Mouse (Mus musculus) heart, postnatal 36 days (tissue): ENCODE results near the gene Zbtb16. TPM values are rescaled to one million over a fixed set of nuclear protein-coding genes. Genes with fewer than 3 reads are reported as not detected.
A peak's percentile ranks its signal among the peaks of the same experiment; 100 is the strongest.

Source experiments
- DNase-seq, 2 experiments: peaks; one replicate each; pipeline ENCODE4 v3.0.0; 2021 to 2022
- intact Hi-C: fragments of 180-260 bp; cut with DNase I; formaldehyde crosslinking; loops from one replicate; pipeline ENCODE4 v1.15.1; 2025
- total RNA-seq, 2 experiments: library from RNA; stranded (reverse); gene quantifications; 2 replicates each; pipeline ENCODE4 v1.2.3; 2021

Zbtb16 gene
- total RNA-seq, 2 experiments from 2014 or later: 118 to 222 TPM

GRCm38 (mm10) chr9:48688859-48689717, 146.9 kb downstream of the Zbtb16 start:
- intact Hi-C loops: no loop called here
- no peak for DNase-seq

- no peak for DNase-seq
- intact Hi-C loops: no loop called here
Measured at GRCm38 (mm10) chr9:48687891-48688290, 148.1 kb downstream of the Zbtb16 start.

GRCm38 (mm10) chr9:48685721-48686120, 150.3 kb downstream of the Zbtb16 start:
- intact Hi-C loops: no loop called here
- DNase-seq: no peak

DNA sequence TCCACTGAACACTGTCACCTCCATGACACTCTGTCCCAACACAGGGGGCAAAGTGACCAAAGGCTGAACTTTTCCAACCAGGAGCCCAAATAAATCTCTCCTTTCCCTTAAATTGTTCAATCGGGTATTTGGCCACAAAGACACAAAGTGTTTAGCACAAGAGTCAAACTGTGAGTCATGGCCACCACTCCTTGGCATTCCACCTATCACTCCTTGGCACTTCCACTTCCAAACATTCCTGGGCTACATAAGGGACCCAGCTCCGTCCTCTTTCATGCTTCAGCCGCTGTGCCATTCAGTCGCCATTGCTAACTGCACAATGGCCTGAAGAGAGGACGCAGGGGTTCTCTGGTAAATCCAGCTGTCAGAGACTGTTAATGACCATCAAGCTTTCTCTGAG, 151.9 kb downstream of the Zbtb16 start:
- DNase-seq: no peak
- intact Hi-C loops: no loop called here

DNA sequence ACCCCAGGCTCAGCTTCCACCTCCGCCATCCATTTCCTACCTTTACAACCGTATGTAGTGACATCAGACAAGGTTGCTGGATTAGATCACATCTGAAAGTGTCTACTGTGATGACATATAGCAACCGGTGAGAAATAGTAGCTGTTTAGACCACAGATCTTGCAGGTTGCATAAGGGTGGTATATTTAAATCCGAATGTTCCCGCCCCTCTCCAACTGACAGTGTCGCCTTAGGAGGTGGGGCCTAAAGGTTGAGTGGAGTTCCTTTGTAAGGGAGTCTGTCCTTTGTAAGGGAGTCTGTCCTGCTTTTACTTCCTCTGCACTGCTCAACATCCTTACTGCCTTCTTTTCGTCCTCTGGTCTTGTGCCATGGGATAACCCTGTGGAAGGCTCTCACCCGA, 154.8 kb downstream of the Zbtb16 start:
- intact Hi-C loops: no loop called here
- DNase-seq: no peak

DNA sequence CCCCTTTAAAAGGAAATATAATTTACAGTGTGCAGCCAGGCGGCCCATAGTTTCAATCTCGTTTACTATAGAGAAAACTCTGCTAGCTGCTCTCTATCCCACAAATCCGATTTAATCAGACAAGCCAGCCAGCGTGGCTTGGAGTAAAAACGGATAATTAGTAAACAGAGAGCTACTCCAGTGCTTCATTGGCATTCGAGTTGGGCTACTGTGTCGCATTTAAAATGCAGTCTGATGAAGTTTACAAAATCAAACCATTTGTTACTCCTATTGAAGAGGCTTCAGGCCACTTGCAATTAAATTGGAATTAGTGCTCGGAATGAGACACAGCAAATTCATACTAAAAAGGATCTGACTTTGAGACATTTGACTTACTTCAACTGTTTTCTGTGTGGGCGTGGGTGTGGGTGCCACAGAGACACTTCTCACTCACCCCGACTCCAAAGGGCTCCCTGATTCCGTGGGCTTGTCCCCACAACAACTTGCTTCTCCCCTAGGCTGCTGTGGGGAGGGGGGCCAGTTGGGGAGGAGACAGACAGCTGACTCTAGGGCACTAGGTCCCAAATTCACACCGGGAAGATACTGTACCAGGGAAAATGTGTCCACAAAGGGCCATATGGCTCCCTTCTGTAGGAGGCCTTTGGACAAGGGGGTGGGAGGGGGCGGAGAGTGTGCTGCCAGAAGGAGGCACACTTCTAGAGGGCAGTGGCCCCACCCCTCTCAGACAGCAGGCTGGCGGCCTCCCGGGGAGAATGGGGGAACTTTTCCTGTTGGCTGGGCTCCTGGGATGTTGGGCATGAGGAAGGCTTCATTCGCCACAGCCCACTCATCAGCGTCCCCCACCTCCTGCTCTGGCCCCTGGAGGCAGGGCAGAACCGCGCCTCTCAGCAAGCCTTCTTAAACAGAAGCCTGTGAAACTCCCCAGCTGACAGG, 157.3 kb downstream of the Zbtb16 start:
- intact Hi-C loops: no loop called here
- no peak for DNase-seq

DNA sequence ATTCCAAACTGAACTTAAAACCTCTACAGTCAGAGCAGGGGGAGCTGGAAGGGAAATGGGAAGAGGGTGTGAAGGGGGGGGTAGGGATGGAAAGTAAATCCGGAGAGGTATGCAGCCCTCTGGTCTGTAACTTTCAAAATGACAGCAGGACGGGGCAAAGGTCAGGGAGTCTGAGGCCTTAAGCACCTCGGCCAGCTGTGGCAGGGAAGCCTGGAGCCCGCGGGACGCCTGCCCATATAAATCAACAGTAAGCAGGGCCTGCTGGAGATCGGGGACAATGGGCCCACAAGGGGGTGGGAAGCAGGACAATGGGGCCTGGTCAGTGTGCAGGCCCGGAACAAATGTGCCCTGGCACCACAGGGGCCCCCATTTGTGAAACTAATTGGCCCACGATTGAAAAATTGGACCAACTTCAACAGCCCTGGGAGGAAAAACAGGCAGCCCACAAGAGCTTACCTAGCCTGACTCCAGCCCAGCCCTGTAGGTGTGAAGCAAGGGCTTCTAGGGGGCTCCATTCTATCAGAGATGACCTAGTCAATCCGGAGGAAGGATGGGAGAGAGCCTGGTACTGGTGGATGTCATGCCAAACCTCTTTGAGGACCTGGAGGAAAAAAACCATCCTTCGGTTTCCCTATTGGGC, 160.8 kb downstream of the Zbtb16 start:
- DNase-seq: peak in 1 of 2 experiments; percentile 33
- intact Hi-C loops: loop anchor here (2.0 kb wide), 1 partner anchor 48 kb away; no protein-coding TSS in a partner anchor

DNA sequence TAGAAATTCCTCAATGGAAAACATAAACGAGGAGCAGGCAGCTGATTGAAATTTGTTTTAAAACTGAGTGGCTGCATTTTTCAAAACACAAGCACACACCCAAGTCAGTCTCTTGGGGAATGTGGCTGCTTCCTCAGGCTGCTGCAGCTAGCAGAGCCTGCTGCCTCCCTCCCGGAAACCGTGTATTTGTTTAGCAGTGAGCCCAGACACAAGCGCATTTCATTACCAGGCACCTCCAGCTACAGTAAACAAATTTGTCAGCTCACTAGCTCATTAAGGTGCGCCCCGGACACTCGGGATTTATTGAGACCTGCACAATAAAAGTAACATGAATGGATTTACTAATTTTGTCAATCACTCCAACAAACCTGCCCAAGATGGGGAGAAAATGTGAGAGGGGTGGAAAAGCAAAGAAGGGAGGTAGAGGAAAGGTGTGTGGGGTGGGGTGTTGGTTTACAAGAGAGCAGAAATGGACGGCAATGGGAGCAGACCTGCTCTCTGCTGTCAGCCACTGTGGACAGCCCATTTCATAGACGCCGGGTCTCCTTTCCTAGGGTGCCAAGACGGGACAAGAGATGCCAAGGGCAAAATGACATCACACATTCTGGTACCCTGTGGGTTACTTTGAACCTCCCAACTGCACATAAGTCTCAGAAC, 161.5 kb downstream of the Zbtb16 start:
- intact Hi-C loops: loop anchor here (2.0 kb wide), 1 partner anchor 48 kb away; no protein-coding TSS in a partner anchor
- DNase-seq: peak in 1 of 2 experiments; percentile 45

- DNase-seq: peak in 1 of 2 experiments; percentile 15
- intact Hi-C loops: loop anchor here (2.0 kb wide), 1 partner anchor 49 kb away; no protein-coding TSS in a partner anchor
Measured at GRCm38 (mm10) chr9:48673804-48674203, 162.2 kb downstream of the Zbtb16 start.

- intact Hi-C loops: no loop called here
- no peak for DNase-seq
Measured at GRCm38 (mm10) chr9:48673213-48673612, 162.8 kb downstream of the Zbtb16 start.

GRCm38 (mm10) chr9:48671841-48672240, 164.2 kb downstream of the Zbtb16 start:
- intact Hi-C loops: no loop called here
- no peak for DNase-seq

- no peak for DNase-seq
- intact Hi-C loops: no loop called here
Measured at GRCm38 (mm10) chr9:48670156-48670555, 165.9 kb downstream of the Zbtb16 start.

DNA sequence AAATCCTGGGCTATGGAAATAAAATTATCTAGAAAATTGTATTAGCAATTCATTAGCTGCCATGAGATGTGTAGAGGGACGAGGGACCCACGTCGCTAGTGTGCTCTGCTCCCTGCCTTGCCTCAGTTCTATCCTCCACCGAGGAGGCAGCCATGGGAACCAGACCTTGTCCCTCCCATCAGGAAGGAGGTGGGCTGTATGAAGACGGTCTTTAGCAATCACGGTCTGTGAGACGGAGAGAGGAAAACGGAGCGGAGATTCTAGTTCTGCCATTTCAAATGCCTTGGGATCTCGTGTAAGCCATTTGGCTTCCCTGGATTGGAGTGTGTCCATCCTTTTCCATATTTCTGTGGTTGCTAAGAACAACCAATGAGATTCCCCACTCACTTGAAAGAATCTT, 166.3 kb downstream of the Zbtb16 start:
- intact Hi-C loops: no loop called here

GRCm38 (mm10) chr9:48666702-48667101, 169.3 kb downstream of the Zbtb16 start:
- DNase-seq: no peak
- intact Hi-C loops: no loop called here

More for the DNA sequence above, 166.3 kb downstream of the Zbtb16 start:
- no peak for DNase-seq

DNA sequence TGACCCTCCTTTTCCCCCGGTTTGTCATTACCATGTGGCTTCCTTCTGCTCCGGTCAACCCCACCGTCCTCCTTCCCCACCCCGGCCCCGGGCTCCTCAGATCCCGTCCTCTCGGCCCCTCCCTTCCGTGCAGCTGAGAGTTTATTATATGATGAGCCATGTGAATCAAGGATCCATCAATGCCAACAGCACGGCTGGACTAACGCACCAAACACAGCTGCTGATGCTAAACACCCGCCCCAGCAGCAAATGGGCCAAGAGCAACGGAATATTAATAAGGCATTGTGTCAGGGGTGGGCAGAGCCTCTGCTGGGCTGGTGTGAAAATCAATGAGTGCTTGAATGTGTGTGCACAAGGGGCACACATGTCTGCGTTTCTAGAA, 173.0 kb downstream of the Zbtb16 start:
- no peak for DNase-seq
- intact Hi-C loops: no loop called here

GRCm38 (mm10) chr9:48662361-48663051, 173.5 kb downstream of the Zbtb16 start:
- intact Hi-C loops: no loop called here
- DNase-seq: no peak

DNA sequence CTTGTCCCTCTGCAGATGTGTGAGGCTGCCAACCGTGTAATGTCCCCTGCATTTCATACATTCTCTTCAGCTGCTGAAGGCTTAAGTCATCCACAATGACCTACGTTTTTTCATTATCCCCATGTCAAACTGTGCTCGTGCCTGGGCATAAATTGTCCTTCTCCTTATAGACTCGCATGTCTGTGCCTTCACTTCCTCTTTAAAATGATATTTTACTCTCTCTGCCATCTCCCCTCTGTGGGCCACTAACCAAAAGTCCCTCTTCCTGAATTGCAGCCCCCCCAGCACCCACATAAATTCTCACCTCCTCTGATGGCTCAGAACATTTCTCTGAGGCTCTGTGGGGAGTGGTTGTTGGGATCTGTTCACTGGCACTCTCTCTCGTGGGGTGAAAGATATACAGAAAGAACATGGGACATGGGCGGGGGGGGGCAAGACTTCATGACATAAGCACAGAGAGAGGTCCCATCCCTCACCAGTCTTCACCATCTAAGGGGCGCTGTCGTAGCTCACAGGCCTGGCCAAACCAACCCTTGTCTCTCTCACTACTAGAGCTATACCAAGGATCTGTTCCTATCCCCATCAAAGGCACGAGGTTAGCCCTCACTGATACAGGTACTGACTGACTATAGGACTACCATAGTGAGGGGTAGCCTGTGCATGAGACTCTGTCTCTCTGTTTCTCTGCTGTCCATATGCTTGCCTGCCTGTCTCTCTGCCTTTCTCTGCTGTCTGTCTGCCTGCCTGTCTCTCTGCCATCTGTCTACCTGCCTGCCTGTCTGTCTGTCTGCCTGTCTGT, 174.6 kb downstream of the Zbtb16 start:
- intact Hi-C loops: no loop called here
- no peak for DNase-seq

DNA sequence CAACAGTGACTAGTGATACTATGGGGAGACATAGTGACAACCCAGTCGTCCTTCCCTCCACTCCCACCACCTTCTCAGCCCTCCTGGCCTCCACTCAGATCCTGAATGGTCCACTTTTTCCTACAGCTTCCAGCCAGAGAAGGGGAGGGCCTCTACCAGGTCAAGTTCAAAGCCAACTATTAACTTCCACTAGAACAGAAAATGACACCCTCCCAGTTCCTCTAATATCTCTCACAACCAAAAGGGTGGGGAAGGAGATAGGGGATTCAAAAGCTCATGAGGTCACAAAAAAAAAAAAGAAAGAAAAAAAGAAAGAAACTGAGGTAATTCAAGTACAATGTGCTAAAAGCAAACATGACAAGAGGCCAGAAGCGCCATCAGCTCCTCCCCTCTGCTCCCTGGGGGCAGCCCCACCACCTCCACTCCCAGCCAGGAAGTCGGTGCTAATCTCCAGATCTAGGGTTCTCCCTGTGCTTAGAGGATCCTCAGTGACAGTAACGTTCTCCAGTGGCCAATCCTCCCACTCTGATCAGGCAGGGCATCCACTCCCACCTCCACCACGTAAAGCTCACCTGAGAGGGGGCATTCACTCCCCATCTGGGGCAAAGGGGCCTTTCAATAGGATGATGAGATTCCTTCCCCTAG, 180.4 kb downstream of the Zbtb16 start:
- intact Hi-C loops: loop anchor here (5.0 kb wide), 1 partner anchor 47 kb away; no protein-coding TSS in a partner anchor

More for the DNA sequence above, 180.4 kb downstream of the Zbtb16 start:
- DNase-seq: no peak
